Mouse (Mus musculus): ENCODE results near the gene Ltbp1. TPM values are rescaled to one million over a fixed set of nuclear protein-coding genes. Genes with fewer than 3 reads are reported as not detected.

Gene Ltbp1
- polyA plus RNA-seq, 1 experiment from 2014 or later = 14.2 TPM

DNA sequence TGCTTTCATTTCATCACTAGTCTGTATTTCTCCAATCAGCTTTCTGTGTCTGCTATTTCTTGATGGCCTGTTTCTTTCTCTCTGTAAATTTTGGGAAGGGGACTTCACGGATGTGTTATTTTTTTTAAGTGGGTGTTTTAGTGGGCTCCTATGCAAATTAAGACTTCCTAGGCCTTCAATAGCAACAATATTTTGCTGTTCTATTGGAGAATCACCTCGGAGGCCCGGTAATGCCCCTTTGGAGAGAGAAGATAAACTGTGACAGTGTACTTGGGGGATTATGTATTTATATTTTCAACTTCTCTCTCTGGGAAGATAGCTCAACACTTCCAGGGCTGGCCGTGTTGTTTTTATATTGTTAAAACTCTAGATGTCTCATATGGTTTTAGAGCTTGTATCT, 383.0 kb downstream of the Ltbp1 start:
- H3K4me1 ChIP-seq (ENCODE audit: control insufficient read depth, insufficient read depth, low read length) = no peaks in the 10 kb centered on the region
- H3K9me3 ChIP-seq (replicated peaks; ENCODE audit: control insufficient read depth, low read length) = no peaks in the 10 kb centered on the region
- no peaks in the 10 kb centered on the region for H3K36me3 ChIP-seq (replicated peaks; ENCODE audit: control insufficient read depth, insufficient read depth, low read depth, low read length)
- DNase-seq (ENCODE audit: low spot score) (no peak), ATAC-seq (replicated peaks; ENCODE audit: insufficient number of reproducible peaks, low FRiP score, low TSS enrichment, low read depth) (no peak)
- 89% methylated on average over 4 of the region's 4 CpGs for WGBS
- no peak overlapping the region for H3K4me2 ChIP-seq (ENCODE audit: low read depth, low read length)
- no peak overlapping the region for H3K27ac ChIP-seq (replicated peaks; ENCODE audit: low read depth, low read length)
- H3K4me3 ChIP-seq (ENCODE audit: low read depth, low read length) = no peak overlapping the region
- no peak overlapping the region for H3K9ac ChIP-seq (replicated peaks; ENCODE audit: low read length)
- no peaks in the 10 kb centered on the region for H3K27me3 ChIP-seq (ENCODE audit: control insufficient read depth, insufficient read depth, low read length)

DNA sequence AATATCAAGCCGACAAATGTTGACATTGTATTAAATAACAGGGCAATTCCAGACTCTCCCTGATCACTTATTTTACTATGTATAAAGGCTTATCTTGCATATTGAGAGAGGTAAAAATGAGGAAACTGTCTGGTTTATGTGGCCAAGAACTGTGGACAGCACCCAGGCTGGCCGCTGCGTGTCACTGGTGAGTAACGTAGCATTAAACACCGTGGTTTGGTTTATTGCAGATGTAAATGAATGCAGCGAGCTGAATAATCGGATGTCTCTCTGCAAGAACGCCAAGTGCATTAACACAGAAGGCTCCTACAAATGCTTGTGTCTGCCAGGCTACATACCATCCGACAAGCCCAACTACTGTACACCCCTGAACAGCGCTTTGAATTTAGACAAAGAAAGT, 384.8 kb downstream of the Ltbp1 start:
- Histone ChIP-seq H3K36me3 (replicated peaks; ENCODE audit: control insufficient read depth, insufficient read depth, low read depth, low read length) (no peaks in the 10 kb centered on the region), H3K9ac (replicated peaks; ENCODE audit: low read length) (no peak overlapping the region), H3K27me3 (ENCODE audit: control insufficient read depth, insufficient read depth, low read length) (no peaks in the 10 kb centered on the region), H3K4me1 (ENCODE audit: control insufficient read depth, insufficient read depth, low read length) (no peaks in the 10 kb centered on the region), H3K27ac (replicated peaks; ENCODE audit: low read depth, low read length) (no peak overlapping the region), H3K4me2 (ENCODE audit: low read depth, low read length) (no peak overlapping the region), H3K9me3 (replicated peaks; ENCODE audit: control insufficient read depth, low read length) (no peaks in the 10 kb centered on the region), H3K4me3 (ENCODE audit: low read depth, low read length) (no peak overlapping the region)
- no peak for ATAC-seq (replicated peaks; ENCODE audit: insufficient number of reproducible peaks, low FRiP score, low TSS enrichment, low read depth)
- 95% methylated on average over 10 of the region's 10 CpGs for WGBS
- no peak for DNase-seq (ENCODE audit: low spot score)

DNA sequence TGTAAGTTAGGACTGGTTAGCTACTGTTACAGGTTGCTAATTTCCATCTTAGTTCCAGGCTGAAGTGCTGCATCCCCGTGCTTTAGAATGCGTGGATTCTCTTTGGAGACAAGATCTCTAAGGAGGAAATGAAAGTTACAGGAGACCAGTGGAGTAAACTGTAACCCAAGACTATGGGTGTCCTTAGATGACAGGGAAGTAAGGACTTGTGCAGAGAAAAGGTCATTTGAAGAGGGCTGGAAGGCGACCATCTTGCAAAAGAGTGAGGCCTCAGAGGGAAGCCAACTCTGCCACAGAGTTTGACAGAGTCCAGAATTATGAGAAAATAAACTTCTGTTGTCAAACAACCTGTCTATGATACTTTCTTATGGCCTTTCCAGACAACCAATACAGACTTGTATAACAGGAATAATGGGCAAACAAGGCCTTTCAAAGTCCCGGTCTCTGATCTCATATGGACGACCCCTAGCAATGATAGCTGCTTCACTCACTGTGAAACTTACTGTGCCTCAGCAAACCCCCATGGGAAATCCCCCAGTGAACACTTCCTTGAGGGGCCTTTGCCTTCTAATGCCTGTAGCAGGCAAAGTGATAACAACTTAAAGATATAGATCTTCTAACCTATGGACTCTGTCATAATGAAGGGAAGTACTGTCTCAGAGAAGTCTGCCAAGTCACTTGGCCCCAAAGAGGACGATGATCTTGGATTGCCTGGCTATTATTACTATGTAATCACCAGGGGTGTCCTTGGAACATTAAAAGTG, 386.2 kb downstream of the Ltbp1 start:
- ATAC-seq (replicated peaks; ENCODE audit: insufficient number of reproducible peaks, low FRiP score, low TSS enrichment, low read depth) = no peak
- no peak overlapping the region for H3K27ac ChIP-seq (replicated peaks; ENCODE audit: low read depth, low read length)
- DNase-seq (ENCODE audit: low spot score) = no peak
- H3K4me2 ChIP-seq (ENCODE audit: low read depth, low read length) = no peak overlapping the region
- H3K27me3 ChIP-seq (ENCODE audit: control insufficient read depth, insufficient read depth, low read length) = no peaks in the 10 kb centered on the region
- no peaks in the 10 kb centered on the region for H3K36me3 ChIP-seq (replicated peaks; ENCODE audit: control insufficient read depth, insufficient read depth, low read depth, low read length)
- no peaks in the 10 kb centered on the region for H3K4me1 ChIP-seq (ENCODE audit: control insufficient read depth, insufficient read depth, low read length)
- WGBS = 90% methylated on average over 6 of the region's 6 CpGs
- no peak overlapping the region for H3K9ac ChIP-seq (replicated peaks; ENCODE audit: low read length)
- H3K9me3 ChIP-seq (replicated peaks; ENCODE audit: control insufficient read depth, low read length) = no peaks in the 10 kb centered on the region
- H3K4me3 ChIP-seq (ENCODE audit: low read depth, low read length) = no peak overlapping the region

DNA sequence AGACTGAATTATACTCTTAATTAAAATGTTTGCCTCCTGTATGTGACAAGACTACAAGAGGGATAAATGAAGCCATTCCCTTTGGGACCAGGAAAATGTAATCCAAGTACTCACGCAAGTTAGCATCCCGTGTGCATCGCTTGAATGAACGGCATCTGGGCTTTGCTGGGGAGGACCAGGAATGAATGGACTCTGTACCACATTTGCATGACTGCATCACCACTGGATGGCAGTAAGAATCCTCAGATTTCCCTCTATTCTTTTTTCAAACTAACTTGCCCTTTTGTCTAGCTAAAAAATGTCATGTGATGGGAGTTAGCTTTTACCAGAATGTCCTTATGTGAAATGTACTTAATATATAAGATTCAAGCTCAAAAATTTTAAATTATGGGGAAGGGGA, 401.0 kb downstream of the Ltbp1 start:
- WGBS = 64% methylated on average over 4 of the region's 4 CpGs

DNA sequence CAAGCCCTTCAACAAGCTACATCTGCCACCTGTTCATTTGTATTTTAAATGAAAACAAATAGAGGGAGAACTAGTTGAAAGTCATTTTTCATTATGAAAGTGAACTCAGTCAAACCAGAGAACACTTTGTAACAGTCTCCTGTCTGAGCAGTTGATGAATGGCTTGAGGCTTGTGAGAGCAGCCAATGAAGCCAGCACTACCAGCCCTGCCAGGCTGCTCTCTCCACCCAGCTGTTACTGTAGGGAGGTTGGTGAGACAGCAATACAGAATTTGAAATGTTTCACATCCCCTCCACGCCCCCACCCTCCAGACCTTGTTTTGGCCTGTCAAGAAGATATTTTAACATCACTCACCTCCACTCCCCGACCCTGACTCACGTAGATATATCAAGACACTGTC, 411.5 kb downstream of the Ltbp1 start:
- no peaks in the 10 kb centered on the region for H3K4me1 ChIP-seq (ENCODE audit: control insufficient read depth, insufficient read depth, low read length)
- ATAC-seq (replicated peaks; ENCODE audit: insufficient number of reproducible peaks, low FRiP score, low TSS enrichment, low read depth) (no peak), DNase-seq (ENCODE audit: low spot score) (no peak)
- no peak overlapping the region for H3K4me2 ChIP-seq (ENCODE audit: low read depth, low read length)
- H3K9me3 ChIP-seq (replicated peaks; ENCODE audit: control insufficient read depth, low read length) = no peaks in the 10 kb centered on the region
- no peaks in the 10 kb centered on the region for H3K27me3 ChIP-seq (ENCODE audit: control insufficient read depth, insufficient read depth, low read length)
- no peak overlapping the region for H3K9ac ChIP-seq (replicated peaks; ENCODE audit: low read length)
- H3K27ac ChIP-seq (replicated peaks; ENCODE audit: low read depth, low read length) = no peak overlapping the region
- no peak overlapping the region for H3K4me3 ChIP-seq (ENCODE audit: low read depth, low read length)
- no peaks in the 10 kb centered on the region for H3K36me3 ChIP-seq (replicated peaks; ENCODE audit: control insufficient read depth, insufficient read depth, low read depth, low read length)
- WGBS = 80% methylated on average over 3 of the region's 3 CpGs

More for the DNA sequence above, 401.0 kb downstream of the Ltbp1 start:
- no peak overlapping the region for H3K27ac ChIP-seq (replicated peaks; ENCODE audit: low read depth, low read length)
- no peaks in the 10 kb centered on the region for H3K36me3 ChIP-seq (replicated peaks; ENCODE audit: control insufficient read depth, insufficient read depth, low read depth, low read length)
- DNase-seq (ENCODE audit: low spot score) (no peak), ATAC-seq (replicated peaks; ENCODE audit: insufficient number of reproducible peaks, low FRiP score, low TSS enrichment, low read depth) (no peak)
- no peaks in the 10 kb centered on the region for H3K9me3 ChIP-seq (replicated peaks; ENCODE audit: control insufficient read depth, low read length)
- no peak overlapping the region for H3K4me3 ChIP-seq (ENCODE audit: low read depth, low read length)
- H3K27me3 ChIP-seq (ENCODE audit: control insufficient read depth, insufficient read depth, low read length) = no peaks in the 10 kb centered on the region
- no peak overlapping the region for H3K4me2 ChIP-seq (ENCODE audit: low read depth, low read length)
- H3K4me1 ChIP-seq (ENCODE audit: control insufficient read depth, insufficient read depth, low read length) = no peaks in the 10 kb centered on the region
- no peak overlapping the region for H3K9ac ChIP-seq (replicated peaks; ENCODE audit: low read length)

DNA sequence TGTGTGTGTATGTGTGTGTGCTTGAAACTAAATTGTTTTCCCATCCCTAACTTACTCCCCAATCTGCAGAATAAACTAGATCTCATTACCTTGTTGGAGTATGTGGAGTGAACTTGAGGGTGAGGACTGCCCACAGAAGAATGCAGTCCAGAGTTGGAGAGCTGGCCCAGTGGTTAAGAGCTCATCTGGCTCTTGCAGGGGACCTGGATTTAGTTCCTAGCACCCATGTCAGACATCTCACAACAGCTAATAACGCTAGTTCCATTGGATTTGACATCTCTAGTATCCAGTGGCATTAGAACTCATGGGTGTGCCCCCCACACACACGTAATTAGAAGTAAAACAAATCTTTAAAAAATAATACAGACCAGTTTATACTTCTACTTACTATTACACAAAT, 428.8 kb downstream of the Ltbp1 start:
- H3K9me3 ChIP-seq (replicated peaks; ENCODE audit: control insufficient read depth, low read length) = no peaks in the 10 kb centered on the region
- H3K9ac ChIP-seq (replicated peaks; ENCODE audit: low read length) = no peak overlapping the region
- H3K4me1 ChIP-seq (ENCODE audit: control insufficient read depth, insufficient read depth, low read length) = no peaks in the 10 kb centered on the region
- DNase-seq (ENCODE audit: low spot score) (no peak), ATAC-seq (replicated peaks; ENCODE audit: insufficient number of reproducible peaks, low FRiP score, low TSS enrichment, low read depth) (no peak)
- H3K27me3 ChIP-seq (ENCODE audit: control insufficient read depth, insufficient read depth, low read length) = no peaks in the 10 kb centered on the region
- H3K36me3 ChIP-seq (replicated peaks; ENCODE audit: control insufficient read depth, insufficient read depth, low read depth, low read length) = no peaks in the 10 kb centered on the region
- no peak overlapping the region for H3K27ac ChIP-seq (replicated peaks; ENCODE audit: low read depth, low read length)
- 86% methylated on average over 2 of the region's 2 CpGs for WGBS
- H3K4me2 ChIP-seq (ENCODE audit: low read depth, low read length) = no peak overlapping the region
- no peak overlapping the region for H3K4me3 ChIP-seq (ENCODE audit: low read depth, low read length)

DNA sequence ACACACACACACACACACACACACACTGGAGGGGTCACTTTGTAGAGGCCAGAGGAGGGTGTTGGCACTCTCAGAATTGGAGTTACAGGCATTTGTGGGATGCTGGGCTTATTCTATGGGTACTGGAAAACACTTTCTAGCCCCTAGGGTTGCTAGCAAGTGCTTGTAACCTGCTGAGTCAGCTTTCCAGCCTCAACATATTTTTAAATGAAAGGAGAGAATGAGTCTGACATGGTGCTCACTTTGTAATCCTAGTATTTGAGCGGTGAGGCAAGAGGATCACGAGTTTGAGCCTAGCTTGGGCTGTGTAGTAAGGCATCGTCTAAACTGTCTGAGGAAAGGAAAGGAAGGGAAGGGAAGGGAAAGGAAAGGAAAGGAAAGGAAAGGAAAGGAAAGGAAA, 429.5 kb downstream of the Ltbp1 start:
- Histone ChIP-seq H3K4me3 (ENCODE audit: low read depth, low read length) (no peak overlapping the region), H3K36me3 (replicated peaks; ENCODE audit: control insufficient read depth, insufficient read depth, low read depth, low read length) (no peaks in the 10 kb centered on the region), H3K27ac (replicated peaks; ENCODE audit: low read depth, low read length) (no peak overlapping the region), H3K27me3 (ENCODE audit: control insufficient read depth, insufficient read depth, low read length) (no peaks in the 10 kb centered on the region), H3K4me1 (ENCODE audit: control insufficient read depth, insufficient read depth, low read length) (no peaks in the 10 kb centered on the region), H3K4me2 (ENCODE audit: low read depth, low read length) (no peak overlapping the region), H3K9me3 (replicated peaks; ENCODE audit: control insufficient read depth, low read length) (no peaks in the 10 kb centered on the region), H3K9ac (replicated peaks; ENCODE audit: low read length) (no peak overlapping the region)
- no peak for ATAC-seq (replicated peaks; ENCODE audit: insufficient number of reproducible peaks, low FRiP score, low TSS enrichment, low read depth)
- DNase-seq (ENCODE audit: low spot score) = no peak
- 68% methylated on average over 3 of the region's 3 CpGs for WGBS

DNA sequence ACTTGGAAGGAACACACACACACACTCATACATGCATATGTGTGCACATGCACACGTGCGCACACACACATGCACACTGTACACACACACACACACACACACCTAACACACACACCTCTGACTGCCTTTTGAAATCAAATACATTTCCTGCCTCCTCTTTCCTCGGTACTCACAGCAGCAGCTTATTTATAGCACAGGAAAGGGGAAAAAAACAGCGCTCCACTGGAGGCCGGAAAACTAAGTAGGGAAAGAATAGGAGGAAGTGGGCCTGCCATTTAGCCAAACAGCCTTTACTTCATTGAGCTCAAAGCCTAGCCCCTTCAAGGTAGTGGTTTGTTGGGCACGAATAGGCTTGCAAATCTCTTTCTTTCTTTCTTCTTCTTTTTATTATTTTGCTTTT, 430.2 kb downstream of the Ltbp1 start, which contains the start of gene Rasgrp3:
Rasgrp3 (plus strand) TSS at position 298 of the 400 bp plus-strand sequence.
- Histone ChIP-seq H3K4me1 (ENCODE audit: control insufficient read depth, insufficient read depth, low read length) (no peaks in the 10 kb centered on the region), H3K27me3 (ENCODE audit: control insufficient read depth, insufficient read depth, low read length) (no peaks in the 10 kb centered on the region), H3K4me2 (ENCODE audit: low read depth, low read length) (no peak within 1 kb of the TSS), H3K9me3 (replicated peaks; ENCODE audit: control insufficient read depth, low read length) (no peaks in the 10 kb centered on the region), H3K4me3 (ENCODE audit: low read depth, low read length) (no peak within 1 kb of the TSS), H3K9ac (replicated peaks; ENCODE audit: low read length) (no peak within 1 kb of the TSS), H3K36me3 (replicated peaks; ENCODE audit: control insufficient read depth, insufficient read depth, low read depth, low read length) (no peaks in the 10 kb centered on the region), H3K27ac (replicated peaks; ENCODE audit: low read depth, low read length) (no peak within 1 kb of the TSS)
- ATAC-seq (replicated peaks; ENCODE audit: insufficient number of reproducible peaks, low FRiP score, low TSS enrichment, low read depth) = no peak
- no peak for DNase-seq (ENCODE audit: low spot score)
- WGBS = 64% methylated on average over 6 of the region's 6 CpGs

All from embryonic facial prominence, embryonic 11.5 days (tissue).